Mouse (Mus musculus): ENCODE data around the gene Grasp. TPM values are rescaled to one million over a fixed set of nuclear protein-coding genes. Genes with fewer than 3 reads are reported as not detected.

The Grasp gene
- total and polyA plus RNA-seq, 3 experiments = 2.3 to 6.7 (median 2.4) TPM

DNA sequence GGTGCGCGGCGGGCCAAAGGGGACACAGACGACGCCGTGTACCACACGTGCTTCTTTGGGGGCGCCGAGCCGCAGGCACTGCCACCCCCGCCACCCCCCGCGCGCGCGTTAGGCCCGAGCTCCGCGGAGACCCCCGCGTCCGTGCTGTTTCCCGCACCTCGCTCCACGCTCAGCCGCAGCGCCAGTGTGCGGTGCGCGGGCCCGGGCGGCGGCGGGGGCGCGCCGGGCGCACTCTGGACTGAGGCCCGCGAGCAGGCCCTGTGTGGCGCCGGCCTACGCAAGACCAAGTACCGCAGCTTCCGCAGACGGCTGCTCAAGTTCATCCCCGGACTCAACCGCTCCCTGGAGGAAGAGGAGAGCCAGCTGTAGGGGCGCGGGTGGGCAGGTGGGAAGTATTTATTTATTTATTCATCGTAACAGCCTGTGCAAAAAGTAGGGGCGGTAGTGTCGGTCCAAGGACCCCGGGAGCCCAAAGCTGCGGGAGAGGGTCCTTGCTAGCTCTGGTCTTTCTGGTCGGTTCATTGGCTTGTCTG is 7.7 kb downstream of the Grasp start:
- H3K4me3 ChIP-seq (replicated peaks in 1 of 3; ENCODE audit: low read depth in 2 of 3, low read length in 2 of 3, poor library complexity in 1 of 3) = no peak overlapping the region
- peaks cover 5% of the 10 kb centered on the region for H3K27me3 ChIP-seq (replicated peaks)
- H3K4me2 ChIP-seq (ENCODE audit: insufficient read depth, low read depth, poor library complexity, severe bottlenecking) = no peak overlapping the region
- no peak overlapping the region for H3K27ac ChIP-seq (ENCODE audit: insufficient read depth, low read depth)
- TF ChIP-seq PAX5 (IDR thresholded peaks at IDR 0.05; ENCODE audit: low read length) = no peak
- no peak for TF ChIP-seq ZKSCAN1 (IDR thresholded peaks at IDR 0.05; ENCODE audit: borderline replicate concordance, low read depth, low read length)
- TF ChIP-seq MAZ (IDR thresholded peaks at IDR 0.05; ENCODE audit: low read depth, low read length) = no peak
- TF ChIP-seq ZNF384 (IDR thresholded peaks at IDR 0.05; ENCODE audit: low read depth, low read length) = no peak
- no peak for TF ChIP-seq MYC (IDR thresholded peaks at IDR 0.05; ENCODE audit: low read depth, low read length)
- TF ChIP-seq SMC3 (IDR thresholded peaks at IDR 0.05; ENCODE audit: low read depth, low read length) = no peak
- TF ChIP-seq ZMIZ1 (IDR thresholded peaks at IDR 0.05; ENCODE audit: low read depth, low read length) = no peak
- no peak for TF ChIP-seq ETS1 (conservative IDR thresholded peaks at IDR 0.05; ENCODE audit: low read depth, low read length)
- no peak for TF ChIP-seq JUN (IDR thresholded peaks at IDR 0.05; ENCODE audit: insufficient read depth, low read depth, low read length)
- no peak for TF ChIP-seq MAX (IDR thresholded peaks at IDR 0.05; ENCODE audit: low read length)
- no peak for TF ChIP-seq JUND (conservative IDR thresholded peaks at IDR 0.05; ENCODE audit: low read depth, low read length)
- TF ChIP-seq BHLHE40 (IDR thresholded peaks at IDR 0.05; ENCODE audit: low read depth, low read length) = no peak
- no peak for TF ChIP-seq RAD21 (IDR thresholded peaks at IDR 0.05; ENCODE audit: low read depth, low read length)
- no peak for TF ChIP-seq MEF2A (IDR thresholded peaks at IDR 0.05; ENCODE audit: borderline replicate concordance, low read depth, low read length)
- TF ChIP-seq EP300 (IDR thresholded peaks at IDR 0.05; ENCODE audit: low read length) = no peak
- TF ChIP-seq TCF12 (IDR thresholded peaks at IDR 0.05; ENCODE audit: low read depth, low read length) = no peak
- no peak for TF ChIP-seq UBTF (IDR thresholded peaks at IDR 0.05; ENCODE audit: low read depth, low read length)
- no peak for TF ChIP-seq KAT2A (IDR thresholded peaks at IDR 0.05; ENCODE audit: insufficient replicate concordance, low read length)
- peaks cover 5 to 36% of the 10 kb centered on the region in 2 experiments for H3K36me3 ChIP-seq (replicated peaks in 1 of 2; ENCODE audit: control insufficient read depth in 1 of 2, insufficient read depth in 1 of 2, low read length in 1 of 2)
- in situ Hi-C loops (cut with MboI; ENCODE audit: low pct_ligation_motif_present, low pct_unique_long_range_greater_than_20kb, low sequenced_read_pairs) = no loop called here
- no peak for DNase-seq (ENCODE audit: extremely low read depth)
- dilution Hi-C loops (cut with MboI; ENCODE audit: extremely low pct_ligation_motif_present, extremely low pct_unique_long_range_greater_than_20kb, low sequenced_read_pairs) = no loop called here
- peaks cover 7 to 64% of the 10 kb centered on the region in 2 experiments for H3K4me1 ChIP-seq (ENCODE audit: control insufficient read depth in 1 of 2, insufficient read depth in 2 of 2)
- H3K9me3 ChIP-seq (replicated peaks; ENCODE audit: low read length) = peaks cover 3% of the 10 kb centered on the region
- H3K9ac ChIP-seq (ENCODE audit: insufficient read depth, low read depth) = no peak overlapping the region
- H3K79me2 ChIP-seq (replicated peaks; ENCODE audit: control insufficient read depth, extremely low read depth, insufficient read depth, poor library complexity, severe bottlenecking) = no peaks in the 10 kb centered on the region

DNA sequence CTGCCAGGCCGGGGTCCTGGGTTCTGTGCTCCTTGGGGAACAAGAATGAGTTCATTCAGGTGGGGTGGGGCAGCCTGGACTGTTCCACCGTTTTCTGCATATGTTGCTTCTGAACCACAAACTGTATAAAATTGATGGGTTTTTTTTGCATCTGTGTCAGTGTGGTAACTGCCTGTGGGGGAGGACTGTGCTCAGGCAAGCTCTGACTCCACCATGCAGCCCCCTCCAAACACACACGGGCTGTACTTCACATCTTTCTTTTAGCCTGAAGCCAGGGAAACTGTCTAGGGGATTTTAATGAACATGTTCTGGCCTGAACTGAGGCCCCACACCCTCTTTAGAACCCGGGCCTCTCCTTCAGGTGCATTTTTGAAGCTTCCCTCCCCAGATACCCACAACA is 8.6 kb downstream of the Grasp start:
- TF ChIP-seq JUND (conservative IDR thresholded peaks at IDR 0.05; ENCODE audit: low read depth, low read length) = no peak
- no peak for TF ChIP-seq MXI1 (IDR thresholded peaks at IDR 0.05; ENCODE audit: low read depth, low read length)
- no peak for TF ChIP-seq E2F4 (IDR thresholded peaks at IDR 0.05; ENCODE audit: insufficient replicate concordance, low read depth, low read length)
- TF ChIP-seq NRF1 (IDR thresholded peaks at IDR 0.05; ENCODE audit: low read depth, low read length) = no peak
- no peak overlapping the region for H3K9ac ChIP-seq (ENCODE audit: insufficient read depth, low read depth)
- no peak overlapping the region for H3K4me2 ChIP-seq (ENCODE audit: insufficient read depth, low read depth, poor library complexity, severe bottlenecking)
- H3K4me3 ChIP-seq (replicated peaks in 1 of 3; ENCODE audit: low read depth in 2 of 3, low read length in 2 of 3, poor library complexity in 1 of 3) = no peak overlapping the region
- peaks cover 4% of the 10 kb centered on the region for H3K27me3 ChIP-seq (replicated peaks)
- H3K27ac ChIP-seq (ENCODE audit: insufficient read depth, low read depth) = no peak overlapping the region
- no peak for DNase-seq (ENCODE audit: extremely low read depth)
- H3K36me3 ChIP-seq (replicated peaks in 1 of 2; ENCODE audit: control insufficient read depth in 1 of 2, insufficient read depth in 1 of 2, low read length in 1 of 2) = peaks cover 5 to 34% of the 10 kb centered on the region in 2 experiments
- peaks cover 7 to 63% of the 10 kb centered on the region in 2 experiments for H3K4me1 ChIP-seq (ENCODE audit: control insufficient read depth in 1 of 2, insufficient read depth in 2 of 2)
- no peaks in the 10 kb centered on the region for H3K79me2 ChIP-seq (replicated peaks; ENCODE audit: control insufficient read depth, extremely low read depth, insufficient read depth, poor library complexity, severe bottlenecking)
- peaks cover 3% of the 10 kb centered on the region for H3K9me3 ChIP-seq (replicated peaks; ENCODE audit: low read length)
- in situ Hi-C loops (cut with MboI; ENCODE audit: low pct_ligation_motif_present, low pct_unique_long_range_greater_than_20kb, low sequenced_read_pairs) = no loop called here
- dilution Hi-C loops (cut with MboI; ENCODE audit: extremely low pct_ligation_motif_present, extremely low pct_unique_long_range_greater_than_20kb, low sequenced_read_pairs) = no loop called here
